Mouse (Mus musculus) neural tube, embryonic 11.5 days (tissue): ENCODE data around the gene Pofut1. TPM values are rescaled to one million over a fixed set of nuclear protein-coding genes. Genes with fewer than 3 reads are reported as not detected.

Source experiments
- ATAC-seq: fragments of 200-750 bp; cut with Nextera tagmentation; 2 replicates; pipeline ENCODE4 v1.8.0; 2017; ENCODE audit warnings: moderate number of reproducible peaks, mild to moderate bottlenecking, moderate TSS enrichment, moderate library complexity; ENCODE audit not compliant: insufficient read depth, low FRiP score, low TSS enrichment
- DNase-seq: peaks from one replicate; pipeline ENCODE4 v3.0.0-alpha.2; 2015; ENCODE audit warnings: low spot score
- H3K27ac ChIP-seq: fragments of 300-500 bp; sonication (generic); 2 replicates; pipeline ENCODE4 v1.5.1; 2014; ENCODE audit warnings: low read depth, mild to moderate bottlenecking, low read length
- H3K27me3 ChIP-seq: fragments of 300-500 bp; sonication (generic); 2 replicates; pipeline ENCODE4 v1.6.1; 2014; ENCODE audit warnings: mild to moderate bottlenecking, low read length, mixed read lengths; ENCODE audit not compliant: control insufficient read depth, insufficient read depth
- H3K36me3 ChIP-seq: fragments of 300-500 bp; sonication (generic); 2 replicates; pipeline ENCODE4 v1.6.1; 2014; ENCODE audit warnings: mild to moderate bottlenecking, low read length, moderate library complexity, mixed read lengths; ENCODE audit not compliant: control insufficient read depth, insufficient read depth
- H3K4me1 ChIP-seq: fragments of 300-500 bp; sonication (generic); 2 replicates; pipeline ENCODE4 v1.6.1; 2014; ENCODE audit warnings: low read length, mixed read lengths; ENCODE audit not compliant: control insufficient read depth, insufficient read depth
- H3K4me2 ChIP-seq: fragments of 300-500 bp; sonication (generic); 2 replicates; pipeline ENCODE4 v1.6.1; 2014; ENCODE audit warnings: low read depth, mild to moderate bottlenecking, moderate library complexity
- H3K4me3 ChIP-seq: fragments of 300-500 bp; sonication (generic); 2 replicates; pipeline ENCODE4 v1.5.1; 2014; ENCODE audit warnings: low read depth, low read length
- H3K9ac ChIP-seq: fragments of 300-500 bp; sonication (generic); 2 replicates; pipeline ENCODE4 v1.6.1; 2014; ENCODE audit warnings: mild to moderate bottlenecking, low read length
- H3K9me3 ChIP-seq: fragments of 300-500 bp; sonication (generic); 2 replicates; pipeline ENCODE4 v1.6.1; 2016; ENCODE audit warnings: low read length; ENCODE audit not compliant: control insufficient read depth
- WGBS: fragments of 180-500 bp; shearing (Covaris S2); extraction: QIAGEN DNeasy Blood & Tissue Kit; methylation state at CpG from one replicate; pipeline ENCODE4 v1.1.7; 2014; 5-methylcytosine and 5-hydroxymethylcytosine counted together
- polyA plus RNA-seq: library from polyadenylated mRNA; unstranded; fragments of >200 nt; fragmentation: Nextera tagmentation; extraction: Ambion mirVana; gene quantifications from 2 replicates; pipeline ENCODE4 v1.2.1, GENCODE M21; 2014

Gene Pofut1
- polyA plus RNA-seq, 1 experiment from 2014 or later, result 5.4 TPM

GRCm38 (mm10) chr2:153290938-153291928 lies 49.9 kb downstream of the Pofut1 start, which contains the start of gene Kif3b:
Kif3b (plus strand) TSS chr2:153291413.
- peak; percentile 94 for ATAC-seq
- peaks cover 4% of the 10 kb centered on the region; the same call in 1 of the 2 replicates for H3K4me1 ChIP-seq
- H3K4me3 ChIP-seq, result peak within 1 kb of the TSS; percentile 66
- no peaks in the 10 kb centered on the region for H3K27me3 ChIP-seq
- peak within 1 kb of the TSS; percentile 75 for H3K9ac ChIP-seq
- under 1% methylated on average over 63 of the region's 63 CpGs for WGBS
- peak; percentile 88 for DNase-seq
- H3K36me3 ChIP-seq, result no peaks in the 10 kb centered on the region
- no peaks in the 10 kb centered on the region for H3K9me3 ChIP-seq
- H3K4me2 ChIP-seq, result peak within 1 kb of the TSS; percentile 71
- no peak within 1 kb of the TSS for H3K27ac ChIP-seq

- DNase-seq, result no peak
- Histone ChIP-seq H3K27ac (no peak overlapping the region), H3K4me1 (peaks cover 4% of the 10 kb centered on the region; the same call in 1 of the 2 replicates), H3K36me3 (no peaks in the 10 kb centered on the region), H3K27me3 (no peaks in the 10 kb centered on the region), H3K4me3 (peak overlapping the region; percentile 66), H3K9ac (no peak overlapping the region), H3K9me3 (no peaks in the 10 kb centered on the region), H3K4me2 (peak overlapping the region; percentile 71)
- no peak for ATAC-seq
- WGBS, result 48% methylated on average over 7 of the region's 7 CpGs
Measured at GRCm38 (mm10) chr2:153292305-153292861, 51.0 kb downstream of the Pofut1 start.

- Histone ChIP-seq H3K27ac (no peak overlapping the region), H3K27me3 (no peaks in the 10 kb centered on the region), H3K4me1 (peaks cover 4% of the 10 kb centered on the region; the same call in 1 of the 2 replicates), H3K36me3 (no peaks in the 10 kb centered on the region), H3K4me3 (no peak overlapping the region), H3K9me3 (no peaks in the 10 kb centered on the region), H3K4me2 (no peak overlapping the region), H3K9ac (no peak overlapping the region)
- 87% methylated on average over 4 of the region's 4 CpGs for WGBS
- no peak for ATAC-seq
- no peak for DNase-seq
Measured at GRCm38 (mm10) chr2:153295196-153295595, 53.9 kb downstream of the Pofut1 start.

- 87% methylated on average over 4 of the region's 4 CpGs for WGBS
- DNase-seq (no peak), ATAC-seq (no peak)
- no peaks in the 10 kb centered on the region for H3K36me3 ChIP-seq
- H3K4me2 ChIP-seq, result no peak overlapping the region
- no peak overlapping the region for H3K9ac ChIP-seq
- H3K27ac ChIP-seq, result no peak overlapping the region
- H3K4me3 ChIP-seq, result no peak overlapping the region
- H3K27me3 ChIP-seq, result no peaks in the 10 kb centered on the region
- no peaks in the 10 kb centered on the region for H3K4me1 ChIP-seq
- H3K9me3 ChIP-seq, result no peaks in the 10 kb centered on the region
Measured at GRCm38 (mm10) chr2:153297771-153298170, 56.4 kb downstream of the Pofut1 start.

GRCm38 (mm10) chr2:153298460-153298859 lies 57.1 kb downstream of the Pofut1 start:
- no peak for DNase-seq
- H3K4me1 ChIP-seq, result no peaks in the 10 kb centered on the region
- H3K4me2 ChIP-seq, result no peak overlapping the region
- no peak overlapping the region for H3K27ac ChIP-seq
- no peak for ATAC-seq
- no peaks in the 10 kb centered on the region for H3K9me3 ChIP-seq
- WGBS, result 71% methylated on average over 4 of the region's 4 CpGs
- no peaks in the 10 kb centered on the region for H3K27me3 ChIP-seq
- H3K36me3 ChIP-seq, result no peaks in the 10 kb centered on the region
- no peak overlapping the region for H3K4me3 ChIP-seq
- no peak overlapping the region for H3K9ac ChIP-seq

- Histone ChIP-seq H3K36me3 (no peaks in the 10 kb centered on the region), H3K4me1 (no peaks in the 10 kb centered on the region), H3K9ac (no peak overlapping the region), H3K27ac (no peak overlapping the region), H3K9me3 (no peaks in the 10 kb centered on the region), H3K4me2 (no peak overlapping the region), H3K4me3 (no peak overlapping the region), H3K27me3 (no peaks in the 10 kb centered on the region)
- 79% methylated on average over 4 of the region's 4 CpGs for WGBS
- DNase-seq, result no peak
- ATAC-seq, result no peak
Measured at GRCm38 (mm10) chr2:153298863-153299262, 57.5 kb downstream of the Pofut1 start.

GRCm38 (mm10) chr2:153301123-153301522 lies 59.8 kb downstream of the Pofut1 start:
- no peaks in the 10 kb centered on the region for H3K27me3 ChIP-seq
- DNase-seq (no peak), ATAC-seq (no peak)
- no peaks in the 10 kb centered on the region for H3K9me3 ChIP-seq
- WGBS, result 94% methylated on average over 5 of the region's 5 CpGs
- no peaks in the 10 kb centered on the region for H3K36me3 ChIP-seq
- H3K4me3 ChIP-seq, result no peak overlapping the region
- no peak overlapping the region for H3K27ac ChIP-seq
- no peak overlapping the region for H3K9ac ChIP-seq
- no peak overlapping the region for H3K4me2 ChIP-seq
- no peaks in the 10 kb centered on the region for H3K4me1 ChIP-seq

GRCm38 (mm10) chr2:153305240-153305639 lies 63.9 kb downstream of the Pofut1 start:
- H3K27ac ChIP-seq, result 0 out of 2 replicates have a peak overlapping the region, but pooled peaks have one; percentile 34
- H3K4me3 ChIP-seq, result no peak overlapping the region
- no peak overlapping the region for H3K4me2 ChIP-seq
- no peaks in the 10 kb centered on the region for H3K27me3 ChIP-seq
- no peak for ATAC-seq
- no peaks in the 10 kb centered on the region for H3K9me3 ChIP-seq
- 73% methylated on average over 6 of the region's 6 CpGs for WGBS
- DNase-seq, result peak; percentile 29
- no peaks in the 10 kb centered on the region for H3K4me1 ChIP-seq
- H3K9ac ChIP-seq, result no peak overlapping the region
- H3K36me3 ChIP-seq, result no peaks in the 10 kb centered on the region
